Mouse (Mus musculus) layer of hippocampus, postnatal 36 days (tissue): ENCODE data around the gene Schip1. TPM values are rescaled to one million over a fixed set of nuclear protein-coding genes. Genes with fewer than 3 reads are reported as not detected.

Experiments
- DNase-seq, 2 experiments: peaks; one replicate each; pipeline ENCODE4 v3.0.0; 2022
- total RNA-seq, 2 experiments: library from RNA; stranded (reverse); gene quantifications; 2 replicates each; pipeline ENCODE4 v1.2.3; 2021

The Schip1 gene
- total RNA-seq, 2 experiments from 2014 or later: 308 to 317 TPM

- no peak for DNase-seq
These were observed 448.9 kb downstream of the Schip1 start for GRCm38 (mm10) chr3:68513340-68514119.

GRCm38 (mm10) chr3:68514120-68514497 is 449.5 kb downstream of the Schip1 start:
- DNase-seq: no peak

- DNase-seq: no peak
These were observed 450.1 kb downstream of the Schip1 start for GRCm38 (mm10) chr3:68514717-68515116.

- DNase-seq: no peak
These were observed 451.9 kb downstream of the Schip1 start for GRCm38 (mm10) chr3:68516393-68517081.

GRCm38 (mm10) chr3:68517236-68517635 is 452.6 kb downstream of the Schip1 start:
- no peak for DNase-seq

- DNase-seq: no peak
These were observed 453.4 kb downstream of the Schip1 start for GRCm38 (mm10) chr3:68518041-68518440.

- DNase-seq: no peak
These were observed 454.0 kb downstream of the Schip1 start for GRCm38 (mm10) chr3:68518586-68518985.

GRCm38 (mm10) chr3:68525361-68525878 is 460.8 kb downstream of the Schip1 start:
- DNase-seq: no peak

- DNase-seq: no peak
These were observed 461.8 kb downstream of the Schip1 start for GRCm38 (mm10) chr3:68526416-68526815.

- no peak for DNase-seq
These were observed 462.6 kb downstream of the Schip1 start for GRCm38 (mm10) chr3:68527182-68527581.

- peak in 1 of 2 experiments; percentile 0 for DNase-seq
These were observed 467.3 kb downstream of the Schip1 start for GRCm38 (mm10) chr3:68531908-68532307.

GRCm38 (mm10) chr3:68534571-68535051 is 470.0 kb downstream of the Schip1 start:
- no peak for DNase-seq

GRCm38 (mm10) chr3:68535160-68535728 is 470.6 kb downstream of the Schip1 start:
- DNase-seq: no peak

- no peak for DNase-seq
These were observed 471.5 kb downstream of the Schip1 start for GRCm38 (mm10) chr3:68536071-68536470.

GRCm38 (mm10) chr3:68541688-68542087 is 477.1 kb downstream of the Schip1 start:
- no peak for DNase-seq

GRCm38 (mm10) chr3:68542944-68543501 is 478.4 kb downstream of the Schip1 start:
- peak; percentile 58 to 64 for DNase-seq

- no peak for DNase-seq
These were observed 480.2 kb downstream of the Schip1 start for GRCm38 (mm10) chr3:68544811-68545210.

GRCm38 (mm10) chr3:68545898-68546297 is 481.3 kb downstream of the Schip1 start:
- DNase-seq: peak in 1 of 2 experiments; percentile 27

- DNase-seq: no peak
These were observed 490.6 kb downstream of the Schip1 start for GRCm38 (mm10) chr3:68555087-68555662.

GRCm38 (mm10) chr3:68556891-68557290 is 492.3 kb downstream of the Schip1 start:
- no peak for DNase-seq

GRCm38 (mm10) chr3:68558744-68559143 is 494.1 kb downstream of the Schip1 start:
- no peak for DNase-seq

- DNase-seq: no peak
These were observed 495.5 kb downstream of the Schip1 start for GRCm38 (mm10) chr3:68560057-68560456.
